Mouse (Mus musculus) frontal cortex, postnatal 14 days (tissue): ENCODE measurements at regions not wholly inside any gene's neighbourhood (a gene's known extent, or its start where the extent isn't known, plus 50 kb on each side); places are given as distances from the start of the nearest gene placed in this dataset.
"Not testable (repeated sequence)": the region's sequence is repeated elsewhere in the genome, so short reads cannot be mapped to it uniquely, and the experiment has no call there.

Source experiments
- DNase-seq, 2 experiments: peaks; one replicate each; pipeline ENCODE4 v3.0.0; 2022; ENCODE audit warnings: low spot score in 2 of 2

GRCm38 (mm10) chr9:116426269-116426999 lies 251.3 kb upstream of the Tgfbr2 start:
- peak; percentile 58 to 76 for DNase-seq

DNA sequence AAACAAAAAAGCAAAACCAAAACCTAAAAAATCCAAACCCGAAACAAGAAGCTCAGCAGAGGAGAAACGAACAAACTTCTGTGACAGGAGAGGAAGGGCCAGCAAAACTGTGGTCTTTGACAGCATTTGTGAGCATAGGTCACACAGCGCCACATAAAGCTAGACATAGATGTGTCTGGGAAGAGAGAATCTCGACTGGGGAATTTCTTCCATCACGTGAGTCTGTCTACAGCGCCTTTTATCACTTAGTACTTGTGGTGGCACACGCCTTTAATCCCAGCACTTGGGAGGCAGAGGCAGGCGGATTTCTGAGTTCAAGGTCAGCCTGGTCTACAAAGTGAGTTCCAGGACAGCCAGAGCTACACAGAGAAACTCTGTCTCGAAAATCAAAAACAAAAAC lies 250.2 kb upstream of the Tgfbr2 start:
- not testable (repeated sequence) for DNase-seq

DNA sequence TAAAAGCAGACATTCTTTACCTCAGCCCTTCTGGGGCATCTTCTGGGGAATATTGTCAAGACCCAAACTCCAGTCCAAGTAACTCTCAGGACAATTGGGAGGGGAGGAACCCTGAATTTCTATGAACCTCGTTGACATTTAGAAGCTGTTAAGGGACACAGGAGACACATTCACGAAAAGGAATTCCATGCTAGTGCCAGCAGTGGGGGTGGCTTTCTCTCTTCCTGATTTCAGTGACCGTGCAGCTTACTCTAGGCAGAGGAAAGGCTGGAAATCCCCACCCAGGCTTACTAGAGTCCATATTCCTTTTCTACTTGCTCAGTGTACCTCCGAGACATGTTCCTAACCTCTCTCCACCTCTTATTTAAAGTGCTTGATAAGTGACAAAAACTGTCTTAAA lies 239.9 kb upstream of the Tgfbr2 start:
- no peak for DNase-seq

DNA sequence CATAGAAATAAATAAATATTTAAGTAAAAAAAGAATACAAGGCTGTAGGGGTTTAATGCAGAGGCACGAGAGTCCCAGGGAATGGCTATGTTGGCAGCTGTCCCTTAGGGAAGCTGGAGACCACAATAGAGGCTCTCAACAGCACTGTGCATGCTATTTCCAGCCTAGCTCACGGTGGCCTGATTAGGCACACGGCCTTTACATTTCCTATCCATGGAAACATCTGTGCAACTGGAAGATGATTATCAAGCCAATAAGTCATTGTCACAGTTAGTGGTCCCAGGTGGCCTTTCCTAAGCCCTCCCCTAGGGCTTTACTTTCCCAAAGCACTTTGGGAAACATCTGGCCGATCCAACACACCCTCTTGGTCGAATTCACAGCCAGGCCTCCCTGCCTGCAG lies 235.9 kb upstream of the Tgfbr2 start:
- no peak for DNase-seq

DNA sequence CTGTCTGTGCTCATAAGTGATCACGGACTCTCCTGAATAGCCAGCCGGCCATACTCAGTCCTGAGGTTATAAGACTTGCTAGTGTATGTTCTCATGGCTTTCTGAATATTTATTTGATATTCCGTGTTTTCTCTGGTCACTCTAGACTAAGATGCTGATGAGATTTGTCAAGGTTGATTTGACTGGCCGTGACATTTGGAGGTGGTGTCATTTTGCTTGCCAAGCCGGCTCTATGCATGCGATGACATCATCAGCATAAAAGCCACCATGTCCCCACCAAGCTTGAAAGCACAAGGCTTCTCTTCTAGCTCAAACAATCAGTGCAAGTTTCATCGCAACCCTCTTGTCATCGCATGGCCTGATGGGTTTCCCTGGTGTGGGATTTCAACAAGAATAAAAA lies 235.3 kb upstream of the Tgfbr2 start:
- DNase-seq = no peak

DNA sequence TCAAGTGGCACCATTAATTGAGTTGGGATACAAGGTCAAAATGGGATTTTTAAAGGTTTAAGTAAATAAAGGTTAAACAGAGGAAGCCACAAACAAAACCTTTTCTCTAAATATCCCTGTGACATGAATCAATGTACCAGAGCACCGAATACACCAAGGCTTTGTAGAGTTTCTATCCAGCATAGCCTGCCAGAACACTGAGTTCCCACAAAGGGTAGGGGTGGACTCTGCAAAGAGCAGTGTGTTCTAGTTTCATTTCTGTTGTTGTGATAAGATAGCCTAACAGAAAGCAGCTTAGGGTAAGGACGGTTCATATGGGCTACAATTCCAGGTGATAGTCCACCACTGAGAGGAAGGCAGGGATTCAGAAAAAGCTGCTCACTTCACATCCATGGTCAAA lies 233.0 kb upstream of the Tgfbr2 start:
- DNase-seq = no peak

GRCm38 (mm10) chr9:116405051-116405450 lies 229.9 kb upstream of the Tgfbr2 start:
- DNase-seq = no peak

DNA sequence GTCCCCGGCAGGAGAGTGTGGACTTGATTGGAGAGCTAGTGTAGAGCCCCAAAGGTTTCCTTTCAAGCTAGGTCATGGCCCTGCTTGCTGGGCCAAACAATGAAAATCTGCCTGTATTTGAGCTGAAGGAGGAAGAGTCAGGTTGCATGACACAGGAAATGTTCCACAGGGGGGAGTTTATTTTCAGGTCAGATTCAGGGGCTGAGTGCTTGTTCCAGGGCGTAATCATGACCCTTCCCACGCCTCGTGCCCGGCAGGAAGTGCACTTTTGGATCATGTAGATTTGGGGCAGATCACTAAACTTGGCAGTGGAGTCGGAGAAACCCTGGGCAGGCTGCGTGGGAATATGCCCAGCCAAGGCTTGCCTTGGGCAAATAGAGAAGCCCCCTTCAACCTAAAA lies 226.7 kb upstream of the Tgfbr2 start:
- no peak for DNase-seq

- no peak for DNase-seq
These were observed 225.1 kb upstream of the Tgfbr2 start for GRCm38 (mm10) chr9:116400270-116400669.

DNA sequence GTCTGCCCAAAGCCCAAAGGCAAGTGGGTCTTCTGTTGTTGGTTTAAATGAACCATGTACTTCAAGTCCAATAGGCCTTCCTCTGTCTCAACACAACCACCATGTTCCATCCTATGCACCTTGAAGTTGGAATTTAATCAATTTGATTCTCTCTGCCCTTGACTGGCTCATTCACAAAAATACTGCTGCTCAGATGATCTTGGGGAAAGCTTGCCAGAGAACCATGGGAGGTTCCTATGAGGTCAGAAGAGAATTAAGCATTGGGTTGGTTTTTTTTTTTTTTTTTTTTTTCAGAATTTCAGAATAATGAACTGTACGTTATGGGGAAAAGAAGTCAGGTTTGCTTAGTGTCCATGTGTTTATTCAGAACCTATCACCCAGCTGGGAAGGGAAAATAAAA lies 224.1 kb upstream of the Tgfbr2 start:
- DNase-seq = no peak

DNA sequence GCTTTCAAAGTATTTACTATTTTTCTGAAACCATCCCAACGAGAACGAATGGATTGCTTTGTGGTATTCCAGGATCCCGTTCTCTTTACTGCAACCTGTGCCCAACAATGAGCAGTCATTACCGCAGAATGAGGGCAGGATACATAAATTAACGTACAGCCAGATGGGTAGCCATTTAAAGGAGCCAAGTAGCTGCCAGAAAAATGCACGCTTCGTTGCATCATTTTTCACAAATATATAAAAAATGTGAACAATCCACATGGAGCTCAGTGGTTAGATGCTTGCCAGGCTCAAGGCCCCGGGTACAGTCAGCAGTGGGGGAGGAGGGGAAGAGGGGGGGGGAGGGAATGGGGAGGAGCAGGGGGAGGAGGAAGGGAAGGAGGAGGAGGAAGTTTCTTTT lies 217.1 kb upstream of the Tgfbr2 start:
- no peak for DNase-seq

GRCm38 (mm10) chr9:116389781-116390180 lies 214.6 kb upstream of the Tgfbr2 start:
- no peak for DNase-seq

DNA sequence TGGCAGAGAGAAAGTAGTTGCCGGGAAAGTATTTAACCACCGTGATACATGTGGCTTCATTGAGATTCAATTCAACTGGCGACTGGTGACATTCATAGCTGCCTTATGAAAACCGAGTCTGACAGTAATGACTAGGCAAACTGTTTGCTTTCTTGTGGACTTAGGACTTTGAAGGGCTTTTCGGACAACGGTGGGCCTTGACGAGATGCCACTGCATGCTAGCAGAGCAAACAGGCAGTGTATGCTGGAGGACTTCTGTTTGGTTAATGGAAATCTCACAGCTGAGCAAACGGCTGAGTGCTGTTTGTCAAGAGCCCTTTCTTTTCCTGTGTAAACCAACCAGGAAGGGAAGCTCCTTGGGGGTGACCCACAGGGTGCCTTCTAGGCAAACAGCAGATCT lies 213.7 kb upstream of the Tgfbr2 start:
- no peak for DNase-seq

GRCm38 (mm10) chr9:116388025-116388424 lies 212.9 kb upstream of the Tgfbr2 start:
- DNase-seq = no peak

GRCm38 (mm10) chr9:116384176-116385076 lies 209.3 kb upstream of the Tgfbr2 start:
- DNase-seq = peak; percentile 51

DNA sequence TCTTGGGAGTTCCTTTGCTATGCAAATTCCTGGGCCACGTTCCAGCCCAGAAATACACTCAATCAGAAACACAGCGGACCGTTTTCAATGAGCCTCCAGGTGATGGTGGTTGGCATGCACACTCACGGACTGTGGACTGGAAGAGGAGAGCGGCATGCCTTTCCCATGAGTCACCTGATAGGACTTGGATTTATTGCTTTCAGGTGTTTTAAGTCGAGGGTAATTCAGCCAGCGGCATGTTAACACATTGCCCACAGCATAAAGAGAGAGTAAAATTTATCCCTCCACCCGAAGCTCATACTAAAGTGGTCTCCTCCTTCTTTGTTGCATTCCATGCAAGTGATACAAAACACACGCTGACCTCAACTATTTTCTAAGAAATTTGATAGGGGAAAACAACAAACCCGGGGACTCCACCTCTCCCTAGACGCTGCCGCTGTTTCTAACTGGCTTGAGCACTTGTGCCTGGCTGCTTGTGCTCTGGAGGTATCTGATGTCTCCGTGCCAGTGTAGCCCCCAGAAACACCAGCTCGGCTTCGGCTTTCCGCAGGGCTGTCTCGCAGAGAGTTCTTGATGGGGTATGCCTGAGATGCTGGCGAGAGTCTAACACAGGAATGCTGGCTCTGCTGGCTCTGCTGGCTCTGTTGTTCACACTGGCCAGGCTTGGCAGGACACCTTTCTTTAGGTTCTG lies 208.4 kb upstream of the Tgfbr2 start:
- no peak for DNase-seq

DNA sequence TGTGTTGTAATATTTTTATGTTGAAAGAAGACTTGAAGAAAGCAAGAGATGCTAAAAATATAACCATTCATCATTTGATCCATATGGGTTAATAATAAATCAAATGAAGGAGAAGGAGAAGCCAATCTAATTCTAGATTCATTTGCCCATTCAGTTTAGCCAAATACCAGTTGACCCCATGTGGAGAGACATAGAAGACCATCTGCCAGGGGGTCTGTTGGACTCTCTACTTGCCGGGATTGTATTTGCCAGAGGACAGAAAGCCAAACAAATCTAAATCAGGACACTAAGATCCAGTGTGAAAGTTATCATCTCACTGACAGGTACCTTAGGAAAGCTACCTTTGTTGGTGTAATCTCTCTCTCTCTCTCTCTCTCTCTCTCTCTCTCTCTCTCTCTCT lies 202.5 kb upstream of the Tgfbr2 start:
- DNase-seq = no peak

DNA sequence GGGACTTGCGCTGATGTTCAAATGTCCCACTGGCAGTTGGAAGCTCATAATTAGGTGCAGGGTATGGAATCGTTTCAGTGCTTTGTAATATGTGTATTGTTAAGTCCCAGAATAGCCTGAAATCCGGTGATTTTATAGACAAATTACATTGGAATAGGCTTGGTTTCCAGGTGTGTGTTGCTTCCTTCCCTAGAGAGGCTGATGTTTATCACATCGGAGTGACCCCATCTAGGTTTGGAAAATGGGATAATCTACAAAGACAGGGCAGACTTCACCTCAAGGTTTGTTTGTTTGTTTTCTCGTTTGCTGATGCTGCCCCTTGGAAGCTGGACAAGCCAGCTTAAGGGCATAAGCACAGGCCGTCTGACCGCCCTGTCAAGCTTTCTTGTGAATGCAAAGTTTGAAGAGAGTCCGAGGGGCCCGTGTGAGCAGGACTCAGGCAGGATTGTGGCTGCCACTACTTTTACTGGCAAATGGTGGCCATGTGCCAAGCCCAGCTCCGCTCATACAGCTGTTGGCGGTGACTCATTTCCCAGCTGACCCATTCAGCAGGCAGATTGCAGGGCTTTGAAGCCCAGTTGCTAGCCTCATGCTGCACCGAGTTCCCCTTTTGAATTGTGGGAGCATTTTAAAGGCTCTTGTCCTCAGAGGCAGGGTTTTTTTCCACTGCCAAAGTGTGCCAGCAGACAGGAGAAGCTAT lies 200.6 kb upstream of the Tgfbr2 start:
- peak; percentile 53 to 61 for DNase-seq

DNA sequence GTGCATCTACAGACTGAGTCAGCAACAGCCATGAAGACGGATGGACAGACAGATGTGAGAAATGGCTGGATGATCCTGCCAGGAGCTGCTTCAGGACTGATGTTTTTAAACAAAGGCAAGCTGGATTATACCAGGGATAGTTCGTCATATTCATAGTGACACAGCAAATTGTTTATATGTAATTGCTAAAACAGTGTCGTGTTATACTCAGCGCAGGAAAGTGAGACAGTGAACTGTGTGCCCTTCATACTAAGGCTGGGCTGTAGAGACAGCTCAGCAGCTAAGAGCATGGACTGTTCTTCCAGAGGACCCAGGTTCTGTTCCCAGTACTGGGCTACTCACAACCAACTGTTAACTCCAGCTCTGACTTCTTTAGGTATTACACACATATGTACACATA lies 199.2 kb upstream of the Tgfbr2 start:
- DNase-seq = no peak

DNA sequence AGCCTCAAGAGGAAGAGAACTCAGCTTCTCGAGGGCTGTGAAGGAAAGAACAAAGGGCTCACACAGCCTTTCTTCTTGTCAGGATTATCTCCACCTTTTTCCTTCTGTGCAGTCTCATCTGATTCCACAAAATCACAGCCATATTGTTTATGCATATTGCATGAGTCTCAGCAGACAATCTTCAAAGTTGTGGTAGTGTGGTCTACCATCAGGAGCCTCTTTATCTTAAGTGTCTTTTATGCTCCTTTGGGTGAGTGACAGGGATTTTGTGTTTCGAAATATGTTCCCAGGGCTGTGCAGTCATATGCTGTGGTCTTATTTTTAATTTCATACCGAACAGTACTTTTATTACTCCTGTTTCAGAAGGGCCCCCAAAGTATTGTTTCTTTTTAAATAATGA lies 198.2 kb upstream of the Tgfbr2 start:
- DNase-seq = no peak

DNA sequence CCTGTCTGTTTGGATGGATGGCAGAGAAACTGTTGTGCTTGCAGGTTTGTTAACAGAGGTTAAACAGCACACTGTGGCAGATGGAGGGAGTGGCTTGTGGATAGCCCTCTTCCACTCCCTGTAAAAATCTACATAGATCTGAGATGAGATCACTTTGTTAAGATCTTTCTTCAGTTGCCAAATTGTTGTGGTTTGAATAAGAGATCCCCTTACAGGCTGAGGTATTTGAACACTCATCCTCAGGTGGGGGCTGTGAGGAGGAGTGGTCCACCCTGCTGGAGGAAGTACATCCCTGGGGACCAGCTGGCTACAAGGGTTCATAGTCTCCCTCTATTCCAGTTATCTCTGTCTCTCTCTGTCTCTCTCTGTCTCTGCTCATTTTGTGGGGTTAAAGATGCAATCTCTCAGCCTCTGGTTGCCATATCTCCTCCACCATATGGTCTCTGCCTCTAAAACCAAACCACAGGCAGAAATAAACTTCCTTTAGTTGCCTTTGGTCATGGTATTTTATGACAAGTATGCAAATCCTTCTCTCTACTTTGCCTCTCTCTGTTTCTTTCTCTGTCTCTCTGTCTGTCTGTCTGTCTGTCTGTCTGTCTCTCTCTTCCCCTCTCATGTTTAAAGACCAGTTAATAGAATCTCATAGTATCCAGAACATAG lies 194.0 kb upstream of the Tgfbr2 start:
- DNase-seq = no peak
